Mouse (Mus musculus) small intestine, adult 2 months (tissue): Measurements from ENCODE around the gene Atp5g1.

Source experiments
- CTCF ChIP-seq: fragments of 200-500 bp; IDR thresholded peaks from 2 replicates; pipeline ENCODE4 v1.5.1; 2012; ENCODE audit warnings: low read depth, mild to moderate bottlenecking, control low read depth, inconsistent platforms, low read length, moderate library complexity, mixed read lengths; ENCODE audit not compliant: insufficient replicate concordance, insufficient read length; ENCODE audit errors: extremely low read depth
- POLR2A ChIP-seq: fragments of 200-500 bp; IDR thresholded peaks from 2 replicates; pipeline ENCODE4 v1.6.1; 2012; ENCODE audit warnings: low read depth, mild to moderate bottlenecking, control low read depth, inconsistent platforms, low read length, moderate library complexity

DNA sequence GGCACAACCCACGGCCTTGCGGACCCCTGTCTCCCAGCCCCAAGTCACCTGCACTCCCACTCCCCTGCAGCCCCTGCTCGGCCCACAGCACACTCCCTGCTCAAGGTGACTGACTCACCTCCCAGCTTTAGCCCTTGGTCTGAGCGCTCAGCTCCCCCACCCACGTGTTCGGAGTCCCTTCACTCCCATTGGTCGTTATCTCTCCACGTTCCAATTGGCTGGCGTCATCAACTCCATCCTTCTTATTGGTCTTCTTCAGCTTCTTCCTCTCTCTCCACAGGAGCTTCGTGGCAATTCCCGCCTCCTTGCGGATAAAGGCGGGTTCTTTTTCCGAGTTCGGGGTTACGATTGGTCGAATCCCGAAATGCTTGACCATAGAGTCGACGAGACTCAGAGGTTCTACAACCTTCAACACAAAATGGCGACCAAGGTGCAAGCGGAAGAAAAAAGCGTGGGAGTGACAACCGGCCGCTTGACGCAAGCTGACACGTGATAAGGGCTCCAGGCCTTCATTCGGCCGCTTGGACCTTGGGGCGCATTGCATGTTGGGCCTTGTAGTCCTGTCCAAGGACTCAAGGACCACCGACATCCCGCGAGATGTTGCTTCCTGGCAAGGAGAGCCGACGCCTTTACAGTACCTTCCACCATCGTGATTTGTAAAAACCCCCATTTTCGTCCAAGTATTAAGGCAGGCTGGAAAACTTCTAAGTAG lies at the start of gene Atp5g1:
- peak; percentile 97 for TF ChIP-seq POLR2A
- no peak for TF ChIP-seq CTCF
